Mouse (Mus musculus) liver, adult (tissue): ENCODE measurements around the gene Abhd17a.

Experiments used
- GATA4 ChIP-seq: IDR thresholded peaks from 2 replicates; pipeline ENCODE4 v1.6.1; 2014; ENCODE audit warnings: mild to moderate bottlenecking, low read length; ENCODE audit not compliant: insufficient replicate concordance

Abhd17a gene

DNA sequence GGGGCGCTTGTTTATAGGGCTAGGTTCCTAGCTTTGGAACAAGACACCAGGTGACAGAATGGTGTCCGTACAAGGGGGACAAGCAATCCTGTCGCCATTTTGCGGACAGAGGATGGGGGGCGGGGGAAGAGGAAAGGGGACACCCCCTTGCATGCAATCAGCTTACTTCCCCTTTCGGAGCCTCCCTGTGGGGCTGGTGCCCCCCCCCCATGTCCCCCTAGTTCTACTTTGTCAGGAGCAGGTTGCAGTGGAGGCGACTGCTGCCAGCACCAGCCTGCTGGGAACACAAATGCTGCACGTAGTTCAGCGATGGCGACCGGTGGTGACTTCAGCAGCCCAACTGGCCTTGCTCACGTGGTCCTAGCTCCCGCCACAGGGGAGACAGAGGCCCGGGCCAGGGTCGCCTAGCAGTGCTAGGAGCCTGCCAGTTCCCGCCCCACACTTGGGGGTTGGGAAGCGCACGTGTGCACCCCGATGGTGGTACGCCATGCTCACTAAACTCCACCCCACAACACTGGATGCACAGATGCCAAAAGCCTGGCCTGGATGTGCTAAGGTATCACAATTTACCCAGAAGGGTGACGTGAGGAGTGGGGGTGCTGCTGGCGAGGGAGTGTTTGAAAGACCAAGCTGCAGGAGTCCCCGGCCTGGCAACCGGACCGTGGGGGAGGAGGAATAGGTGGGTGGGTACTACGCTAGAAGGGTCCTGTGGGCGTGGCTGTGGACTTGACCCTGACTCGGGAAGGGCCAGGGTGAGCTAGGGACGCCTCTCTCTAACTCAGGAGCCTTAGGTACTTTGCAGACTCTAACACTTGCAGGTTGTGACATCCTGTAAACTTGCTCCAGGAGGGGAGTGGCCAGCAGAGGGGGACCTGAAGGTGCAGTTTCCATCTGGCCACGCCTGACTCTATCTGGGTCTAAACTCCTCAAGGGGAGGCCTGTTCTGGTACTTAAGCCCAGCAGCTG lies 19.0 kb downstream of the Abhd17a start:
- TF ChIP-seq GATA4: no peak

DNA sequence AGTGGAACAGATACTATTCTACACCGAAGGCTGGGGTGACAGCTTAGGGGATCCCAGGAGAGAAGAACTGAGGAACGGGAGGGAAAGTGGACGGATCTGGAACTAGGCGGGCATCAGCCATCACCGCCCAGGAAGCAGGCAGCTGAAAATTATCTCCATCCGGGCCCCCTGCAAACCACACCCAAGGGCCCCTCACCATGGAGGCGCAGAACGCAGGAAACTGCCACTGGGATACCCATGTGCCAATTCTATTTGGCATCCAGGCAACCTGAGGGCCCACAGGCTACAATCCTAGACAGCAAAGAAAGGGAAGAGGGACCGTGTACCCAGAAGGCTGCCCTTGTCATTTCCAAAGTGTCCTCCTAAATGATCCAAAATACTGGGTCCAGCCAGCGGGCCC lies 19.7 kb downstream of the Abhd17a start:
- TF ChIP-seq GATA4: no peak

DNA sequence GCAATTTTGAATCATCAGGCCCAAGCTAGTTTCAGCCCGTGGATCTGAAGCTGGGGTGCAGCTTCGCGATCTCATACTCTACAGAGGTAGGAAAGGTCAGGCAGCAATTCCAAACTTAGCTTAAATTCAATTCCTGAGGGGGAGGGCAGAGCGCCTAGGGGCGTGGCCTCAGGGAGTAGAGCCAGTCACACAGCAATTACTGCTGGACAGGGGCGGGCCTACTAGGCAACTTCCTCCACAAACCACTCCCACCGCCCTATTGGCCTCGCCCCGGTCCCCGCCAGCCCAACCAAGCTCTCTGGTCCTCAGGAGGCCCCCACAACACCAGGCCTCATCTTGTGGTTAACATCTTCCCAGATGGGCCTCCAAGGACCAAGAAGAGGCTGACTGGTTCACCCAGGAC lies 20.5 kb downstream of the Abhd17a start:
- TF ChIP-seq GATA4: no peak

- TF ChIP-seq GATA4: no peak
These were observed 21.3 kb downstream of the Abhd17a start for GRCm38 (mm10) chr10:80568876-80569275.

- TF ChIP-seq GATA4: no peak
These were observed 23.6 kb downstream of the Abhd17a start for GRCm38 (mm10) chr10:80566375-80567092.

DNA sequence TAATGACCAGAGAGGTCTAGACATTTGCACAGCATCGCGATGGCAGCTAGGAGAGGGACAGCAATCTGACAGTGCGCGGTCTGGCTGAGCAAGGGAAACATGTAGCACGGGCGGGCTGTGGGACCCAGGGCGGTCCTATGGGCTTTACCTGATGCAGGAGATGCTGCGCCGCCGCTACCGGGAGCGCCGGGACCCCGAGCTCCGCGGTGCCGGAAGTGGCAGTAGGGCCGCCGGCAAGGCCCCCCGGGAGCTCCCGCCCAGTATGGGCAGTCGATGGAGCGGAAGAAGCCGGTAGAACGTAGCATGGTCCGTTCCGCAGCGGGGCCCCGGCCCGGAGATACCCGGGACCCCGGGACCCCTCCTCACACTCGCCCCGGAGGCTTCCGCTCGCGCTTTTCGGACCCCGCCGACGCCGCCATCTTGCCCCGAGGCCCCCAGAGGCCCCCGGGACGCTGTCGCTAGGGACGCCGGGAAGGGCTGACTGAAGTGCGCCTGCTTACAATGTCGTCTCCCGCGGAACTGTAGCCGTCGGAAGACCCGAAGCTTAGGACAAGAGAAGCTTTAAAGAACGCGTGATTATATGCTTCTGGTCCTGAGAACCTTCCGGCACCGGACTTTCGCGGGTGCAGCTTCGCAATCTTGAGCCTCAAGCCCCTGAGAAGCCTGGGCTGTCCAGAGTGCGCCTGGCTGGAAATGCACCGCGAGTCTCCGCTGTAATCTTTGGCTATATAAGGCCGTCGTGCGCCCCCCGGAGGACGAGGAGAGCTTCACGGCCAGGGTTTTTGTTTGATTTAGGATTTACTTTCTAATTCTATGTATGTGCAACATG lies 28.8 kb downstream of the Abhd17a start, which contains the start of gene Rexo1:
Rexo1 (minus strand) TSS at position 445 of the 829 bp plus-strand sequence.
- TF ChIP-seq GATA4: peak; percentile 77; the same call in 1 of the 2 replicates

- no peak for TF ChIP-seq GATA4
These were observed 29.5 kb downstream of the Abhd17a start for GRCm38 (mm10) chr10:80560621-80561020.

GRCm38 (mm10) chr10:80559431-80559830 lies 30.7 kb downstream of the Abhd17a start:
- TF ChIP-seq GATA4: no peak

DNA sequence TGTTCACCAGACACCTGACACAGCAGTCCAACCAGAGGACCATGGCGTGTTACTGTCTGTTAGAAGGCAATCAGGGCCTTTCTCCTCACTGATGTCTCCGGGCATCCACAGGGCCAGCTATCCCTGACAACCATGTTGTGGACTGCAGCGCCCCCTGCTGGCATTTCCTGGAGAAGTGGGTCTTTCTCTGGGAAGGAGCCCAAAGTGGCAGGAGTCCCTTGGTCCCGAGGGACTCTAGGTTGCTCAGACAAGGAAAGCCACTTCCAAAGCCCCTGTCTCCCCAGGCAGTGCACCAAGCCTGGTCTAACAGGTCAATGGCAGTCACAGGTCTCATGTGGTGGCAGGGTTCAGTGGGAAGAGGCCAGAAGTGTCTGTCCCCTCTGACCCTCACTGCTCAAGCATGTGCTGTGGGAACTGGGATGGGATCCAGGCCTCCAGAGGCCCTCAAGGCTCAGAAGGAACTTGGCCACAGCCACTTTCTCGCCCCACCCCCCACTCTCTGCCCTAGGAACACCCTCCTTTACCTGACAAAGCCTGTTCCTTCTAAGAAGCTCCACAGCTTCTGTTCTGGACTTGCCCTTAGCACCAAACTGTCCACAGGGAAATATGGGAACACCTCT lies 32.7 kb downstream of the Abhd17a start:
- TF ChIP-seq GATA4: no peak

DNA sequence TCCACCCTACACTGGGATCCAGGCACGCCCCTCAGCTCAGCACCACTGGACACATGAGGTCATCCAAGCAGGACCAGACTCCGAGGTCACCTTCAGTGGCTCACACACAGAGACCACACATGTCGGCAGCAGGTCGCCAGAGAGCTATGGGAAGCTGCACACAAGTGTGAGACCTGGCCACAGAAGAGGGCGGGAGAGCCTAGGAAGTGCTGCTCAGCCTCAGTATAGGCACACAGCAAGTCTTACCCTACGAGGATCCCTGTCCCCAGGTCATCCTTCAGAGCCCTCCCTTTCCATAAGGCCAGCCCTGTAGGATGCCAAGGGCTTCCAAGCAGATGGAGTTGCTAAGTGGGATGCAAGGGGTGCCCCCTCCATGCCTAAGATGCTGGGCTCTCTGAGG lies 36.1 kb downstream of the Abhd17a start:
- no peak for TF ChIP-seq GATA4

- TF ChIP-seq GATA4: no peak
These were observed 36.6 kb downstream of the Abhd17a start for GRCm38 (mm10) chr10:80553575-80553974.

GRCm38 (mm10) chr10:80552364-80552763 lies 37.8 kb downstream of the Abhd17a start:
- no peak for TF ChIP-seq GATA4

GRCm38 (mm10) chr10:80549279-80549678 lies 40.9 kb downstream of the Abhd17a start:
- TF ChIP-seq GATA4: no peak

DNA sequence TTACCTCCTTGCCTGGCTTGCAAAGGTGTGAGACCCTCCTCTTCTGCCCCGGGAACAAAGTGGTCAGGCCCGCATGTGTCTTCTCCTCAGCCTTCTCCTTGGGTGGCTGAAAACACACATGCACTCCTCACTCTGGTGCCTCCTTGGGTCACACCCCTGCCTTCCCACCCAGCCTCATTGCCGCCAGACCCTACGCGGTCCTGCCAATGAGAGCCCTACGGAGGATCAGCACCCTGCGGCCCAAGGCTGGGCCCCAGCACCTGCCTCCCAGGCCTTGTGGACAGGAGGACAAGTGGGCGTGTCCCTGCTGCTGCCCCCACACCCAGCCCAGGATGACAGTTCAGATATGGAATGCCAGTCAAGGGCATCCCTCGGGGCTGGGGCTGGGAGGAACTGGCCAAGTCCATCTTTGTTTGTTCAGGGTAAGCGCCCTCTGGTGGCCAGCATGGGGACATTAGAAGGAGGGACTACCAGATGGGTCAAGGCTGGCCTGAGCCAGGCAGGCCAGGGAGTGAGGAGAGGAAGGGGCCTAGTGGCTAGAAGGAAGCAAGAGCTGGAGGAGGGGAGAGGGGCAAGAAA lies 41.6 kb downstream of the Abhd17a start:
- TF ChIP-seq GATA4: no peak

- TF ChIP-seq GATA4: no peak
These were observed 42.6 kb downstream of the Abhd17a start for GRCm38 (mm10) chr10:80547539-80547938.

- TF ChIP-seq GATA4: no peak
These were observed 43.2 kb downstream of the Abhd17a start for GRCm38 (mm10) chr10:80546945-80547344.
